Mouse (Mus musculus) adrenal gland, postnatal 36 days (tissue): Measurements from ENCODE around the gene Vdac2. TPM values are rescaled to one million over a fixed set of nuclear protein-coding genes. Genes with fewer than 3 reads are reported as not detected.

Source experiments
- DNase-seq, 2 experiments: peaks; one replicate each; pipeline ENCODE4 v3.0.0; 2021; ENCODE audit warnings: mixed read lengths in 1 of 2
- long read RNA-seq, 2 experiments: library from polyadenylated mRNA; stranded (forward); transcript quantifications; one replicate each; pipeline ENCODE4 v2.0.0; 2021; ENCODE audit warnings: borderline sequencing depth in 2 of 2
- total RNA-seq, 2 experiments: library from RNA; stranded (reverse); gene quantifications; 2 replicates each; pipeline ENCODE4 v1.2.3; 2021

Vdac2 gene
- 100 to 1,000 TPM; 206 to 231 TPM for total RNA-seq
- long read RNA-seq, experiment 1, transcript Vdac2-201 (10 exons, 1,954 nt) = major isoform, 311 of 330 reads
- long read RNA-seq, experiment 1, partial matches to known transcripts = 9 of 330 reads
- long read RNA-seq, experiment 1, other reads (novel, unspliced or antisense) = 7 of 330 reads
- long read RNA-seq, experiment 2, transcript Vdac2-201 (10 exons, 1,954 nt) = major isoform, 86 of 93 reads
- long read RNA-seq, experiment 2, partial matches to known transcripts = 1 of 93 reads
- long read RNA-seq, experiment 2, other reads (novel, unspliced or antisense) = 6 of 93 reads

GRCm38 (mm10) chr14:21824938-21825337 is at the start of gene Vdac2:
Vdac2 (plus strand) TSS chr14:21825238.
- no peak for DNase-seq

GRCm38 (mm10) chr14:21776201-21776600 is 48.8 kb upstream of the Vdac2 start:
- DNase-seq = no peak

GRCm38 (mm10) chr14:21786500-21786899 is 38.5 kb upstream of the Vdac2 start:
- DNase-seq = no peak

GRCm38 (mm10) chr14:21787374-21787773 is 37.7 kb upstream of the Vdac2 start:
- no peak for DNase-seq

GRCm38 (mm10) chr14:21788121-21788520 is 36.9 kb upstream of the Vdac2 start:
- DNase-seq = no peak

GRCm38 (mm10) chr14:21790585-21791251 is 34.3 kb upstream of the Vdac2 start:
- DNase-seq = no peak

GRCm38 (mm10) chr14:21791722-21792121 is 33.3 kb upstream of the Vdac2 start:
- DNase-seq = peak; percentile 33 to 37

GRCm38 (mm10) chr14:21792250-21792649 is 32.8 kb upstream of the Vdac2 start:
- no peak for DNase-seq

GRCm38 (mm10) chr14:21800641-21801040 is 24.4 kb upstream of the Vdac2 start:
- no peak for DNase-seq

- no peak for DNase-seq
Observed at GRCm38 (mm10) chr14:21801624-21802023, 23.4 kb upstream of the Vdac2 start.

- no peak for DNase-seq
Observed at GRCm38 (mm10) chr14:21802543-21803206, 22.4 kb upstream of the Vdac2 start.

- no peak for DNase-seq
Observed at GRCm38 (mm10) chr14:21806203-21806602, 18.8 kb upstream of the Vdac2 start.

GRCm38 (mm10) chr14:21806631-21807160 is 18.3 kb upstream of the Vdac2 start:
- no peak for DNase-seq

GRCm38 (mm10) chr14:21808208-21808922 is 16.7 kb upstream of the Vdac2 start:
- DNase-seq = peak; percentile 81 to 84

- no peak for DNase-seq
Observed at GRCm38 (mm10) chr14:21809418-21809817, 15.6 kb upstream of the Vdac2 start.

- no peak for DNase-seq
Observed at GRCm38 (mm10) chr14:21811301-21811700, 13.7 kb upstream of the Vdac2 start.

- DNase-seq = peak; percentile 19 to 50
Observed at GRCm38 (mm10) chr14:21811744-21812393, 13.2 kb upstream of the Vdac2 start.

GRCm38 (mm10) chr14:21812590-21813162 is 12.4 kb upstream of the Vdac2 start:
- DNase-seq = peak; percentile 81 to 85

GRCm38 (mm10) chr14:21813216-21813615 is 11.8 kb upstream of the Vdac2 start:
- no peak for DNase-seq

GRCm38 (mm10) chr14:21813847-21814246 is 11.2 kb upstream of the Vdac2 start:
- peak; percentile 64 to 76 for DNase-seq

GRCm38 (mm10) chr14:21814606-21815005 is 10.4 kb upstream of the Vdac2 start:
- DNase-seq = no peak
